Mouse (Mus musculus): ENCODE results near the gene Ccdc69. TPM values are rescaled to one million over a fixed set of nuclear protein-coding genes. Genes with fewer than 3 reads are reported as not detected.
"Not testable (repeated sequence)": the region's sequence is repeated elsewhere in the genome, so short reads cannot be mapped to it uniquely, and the experiment has no call there.

Gene Ccdc69
- polyA plus RNA-seq, 1 experiment from 2014 or later: 1.9 TPM

DNA sequence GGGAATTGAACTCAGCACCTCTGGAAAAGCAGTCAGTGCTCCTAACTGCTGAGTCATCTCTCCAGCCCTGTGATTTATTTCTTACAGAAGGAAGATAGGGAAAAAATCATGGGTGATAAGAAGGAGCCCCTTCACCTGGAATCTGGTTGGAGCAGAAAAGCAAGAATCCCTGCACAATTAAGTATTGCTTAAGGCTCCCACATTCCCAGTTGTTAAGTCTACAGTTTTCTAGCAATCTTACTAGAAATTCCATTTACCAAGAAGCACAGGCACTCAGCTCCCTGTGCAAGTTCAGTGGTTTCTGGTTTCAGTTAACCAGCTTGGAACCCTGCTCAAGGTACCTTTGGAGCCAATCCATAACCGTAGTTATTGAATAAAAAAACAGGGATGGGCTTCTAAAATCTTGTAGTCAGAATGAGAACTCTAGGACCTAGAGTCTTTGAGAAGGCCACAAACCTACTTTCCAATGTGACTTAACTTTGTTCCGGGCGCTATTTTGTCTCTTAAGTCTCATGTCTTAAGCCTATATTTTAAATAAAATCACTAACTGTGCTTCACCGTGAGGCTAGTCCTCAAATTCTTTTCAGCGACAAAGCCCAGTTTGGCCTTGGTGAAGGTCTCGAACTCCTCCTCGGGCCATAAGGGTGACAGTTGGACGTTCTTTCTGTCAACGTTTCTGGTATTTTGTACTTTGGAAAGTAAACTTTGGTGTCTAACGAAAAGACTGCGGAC is 19.0 kb upstream of the Ccdc69 start:
- Histone ChIP-seq H3K4me3 (ENCODE audit: low read depth, low read length) (peak overlapping the region; percentile 42), H3K27ac (ENCODE audit: low read depth) (peak overlapping the region; percentile 70), H3K36me3 (ENCODE audit: insufficient read depth) (no peaks in the 10 kb centered on the region), H3K4me2 (peak overlapping the region; percentile 71), H3K27me3 (ENCODE audit: insufficient read depth, low read length) (no peaks in the 10 kb centered on the region), H3K4me1 (ENCODE audit: insufficient read depth) (no peaks in the 10 kb centered on the region), H3K9me3 (ENCODE audit: low read depth, low read length) (no peaks in the 10 kb centered on the region), H3K9ac (peak overlapping the region; percentile 20; the same call in 1 of the 2 replicates)
- DNase-seq (peak; percentile 16), ATAC-seq (ENCODE audit: insufficient read depth) (no peak)
- no peak for TF ChIP-seq CTCF (IDR thresholded peaks at IDR 0.05; ENCODE audit: low read depth)
- 23% methylated on average over 11 of the region's 11 CpGs for whole genome bisulfite sequencing

DNA sequence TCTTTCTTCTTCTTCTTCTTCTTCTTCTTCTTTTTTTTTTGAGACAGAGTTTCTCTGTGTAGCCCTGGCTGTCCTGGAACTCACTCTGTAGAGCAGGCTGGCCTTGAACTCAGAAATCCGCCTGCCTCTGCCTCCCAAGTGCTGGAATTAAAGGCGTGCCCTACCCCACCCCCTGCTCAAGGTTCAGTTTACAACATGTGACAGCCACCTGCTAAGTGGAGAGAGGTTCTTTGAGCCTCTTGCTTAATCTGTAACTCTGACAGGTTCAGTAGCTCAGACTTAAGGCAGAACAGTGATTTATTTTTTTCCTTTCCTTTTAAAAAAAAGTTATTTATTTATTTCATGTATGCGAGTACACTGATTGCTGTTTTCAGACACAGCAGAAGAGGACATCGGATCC is 18.4 kb upstream of the Ccdc69 start:
- not testable (repeated sequence) for H3K27me3 ChIP-seq (ENCODE audit: insufficient read depth, low read length); DNase-seq; H3K4me1 ChIP-seq (ENCODE audit: insufficient read depth); H3K27ac ChIP-seq (ENCODE audit: low read depth); ATAC-seq (ENCODE audit: insufficient read depth); H3K36me3 ChIP-seq (ENCODE audit: insufficient read depth); H3K9me3 ChIP-seq (ENCODE audit: low read depth, low read length); H3K4me3 ChIP-seq (ENCODE audit: low read depth, low read length); H3K9ac ChIP-seq; H3K4me2 ChIP-seq
- WGBS: 76% methylated on average over 4 of the region's 4 CpGs

DNA sequence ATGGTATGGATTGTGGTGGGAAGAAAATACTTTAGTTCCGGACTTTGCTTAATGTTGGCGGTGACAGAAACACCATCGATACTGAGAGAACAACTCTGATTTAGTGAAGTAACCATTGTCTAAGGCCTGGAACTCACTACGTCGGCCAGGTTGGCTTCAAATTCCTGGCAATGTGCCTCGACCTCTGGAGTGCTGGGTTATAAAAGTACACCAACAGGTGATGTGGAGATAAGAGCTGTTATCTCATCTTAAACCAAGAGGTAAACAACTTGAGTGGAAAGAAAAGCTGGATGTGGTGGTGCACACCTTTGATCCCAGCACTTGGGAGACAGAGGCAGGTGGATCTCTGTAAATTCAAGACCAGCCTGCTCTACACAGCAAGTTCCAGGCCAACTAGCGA is 15.2 kb upstream of the Ccdc69 start:
- no peaks in the 10 kb centered on the region for H3K9me3 ChIP-seq (ENCODE audit: low read depth, low read length)
- no peaks in the 10 kb centered on the region for H3K27me3 ChIP-seq (ENCODE audit: insufficient read depth, low read length)
- no peak overlapping the region for H3K4me3 ChIP-seq (ENCODE audit: low read depth, low read length)
- H3K4me2 ChIP-seq: no peak overlapping the region
- WGBS: 66% methylated on average over 7 of the region's 7 CpGs
- no peak overlapping the region for H3K9ac ChIP-seq
- no peak for TF ChIP-seq CTCF (IDR thresholded peaks at IDR 0.05; ENCODE audit: low read depth)
- no peaks in the 10 kb centered on the region for H3K36me3 ChIP-seq (ENCODE audit: insufficient read depth)
- H3K4me1 ChIP-seq (ENCODE audit: insufficient read depth): no peaks in the 10 kb centered on the region
- no peak overlapping the region for H3K27ac ChIP-seq (ENCODE audit: low read depth)
- DNase-seq: no peak
- ATAC-seq (ENCODE audit: insufficient read depth): no peak

GRCm38 (mm10) chr11:55089892-55090291 is 12.0 kb upstream of the Ccdc69 start:
- Histone ChIP-seq H3K27ac (ENCODE audit: low read depth) (no peak overlapping the region), H3K4me3 (ENCODE audit: low read depth, low read length) (no peak overlapping the region), H3K9ac (no peak overlapping the region), H3K4me1 (ENCODE audit: insufficient read depth) (no peaks in the 10 kb centered on the region), H3K9me3 (ENCODE audit: low read depth, low read length) (no peaks in the 10 kb centered on the region), H3K27me3 (ENCODE audit: insufficient read depth, low read length) (no peaks in the 10 kb centered on the region), H3K36me3 (ENCODE audit: insufficient read depth) (no peaks in the 10 kb centered on the region), H3K4me2 (no peak overlapping the region)
- WGBS: 66% methylated on average over 2 of the region's 2 CpGs
- no peak for TF ChIP-seq CTCF (IDR thresholded peaks at IDR 0.05; ENCODE audit: low read depth)
- DNase-seq: no peak
- no peak for ATAC-seq (ENCODE audit: insufficient read depth)

DNA sequence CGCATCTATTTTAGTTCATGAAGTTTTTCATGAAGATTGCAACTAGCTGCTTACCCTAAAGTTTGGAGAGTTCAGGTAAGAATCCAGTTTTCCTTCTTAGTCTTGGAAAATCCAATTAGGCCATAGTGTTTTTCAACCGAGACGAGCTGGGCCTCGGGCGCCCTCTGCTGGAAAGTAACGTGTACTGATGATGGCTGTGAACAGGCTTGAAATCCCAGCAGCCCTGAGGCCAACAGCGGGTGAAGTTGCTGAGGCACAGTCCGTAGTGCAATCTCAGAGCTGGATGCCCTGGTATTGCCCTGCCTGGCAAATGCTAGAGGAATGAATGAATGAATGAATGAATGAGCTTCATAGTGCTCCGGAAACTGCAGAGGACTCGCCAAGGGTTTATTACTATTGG is 9.1 kb upstream of the Ccdc69 start:
- WGBS: 8% methylated on average over 10 of the region's 10 CpGs
- Histone ChIP-seq H3K4me3 (ENCODE audit: low read depth, low read length) (no peak overlapping the region), H3K27me3 (ENCODE audit: insufficient read depth, low read length) (no peaks in the 10 kb centered on the region), H3K36me3 (ENCODE audit: insufficient read depth) (no peaks in the 10 kb centered on the region), H3K9ac (no peak overlapping the region), H3K27ac (ENCODE audit: low read depth) (no peak overlapping the region), H3K9me3 (ENCODE audit: low read depth, low read length) (no peaks in the 10 kb centered on the region), H3K4me2 (no peak overlapping the region), H3K4me1 (ENCODE audit: insufficient read depth) (no peaks in the 10 kb centered on the region; the same call in 1 of the 2 replicates)
- no peak; the same call in 1 of the 2 replicates for ATAC-seq (ENCODE audit: insufficient read depth)
- peak; percentile 92 for DNase-seq
- TF ChIP-seq CTCF (IDR thresholded peaks at IDR 0.05; ENCODE audit: low read depth): peak; percentile 96

- no peaks in the 10 kb centered on the region; the same call in 1 of the 2 replicates for H3K4me1 ChIP-seq (ENCODE audit: insufficient read depth)
- WGBS: 36% methylated on average over 5 of the region's 5 CpGs
- H3K9ac ChIP-seq: no peak overlapping the region
- H3K9me3 ChIP-seq (ENCODE audit: low read depth, low read length): no peaks in the 10 kb centered on the region
- H3K27me3 ChIP-seq (ENCODE audit: insufficient read depth, low read length): no peaks in the 10 kb centered on the region
- H3K4me3 ChIP-seq (ENCODE audit: low read depth, low read length): no peak overlapping the region
- no peak for TF ChIP-seq CTCF (IDR thresholded peaks at IDR 0.05; ENCODE audit: low read depth)
- no peak overlapping the region for H3K4me2 ChIP-seq
- DNase-seq: no peak
- no peaks in the 10 kb centered on the region for H3K36me3 ChIP-seq (ENCODE audit: insufficient read depth)
- ATAC-seq (ENCODE audit: insufficient read depth): no peak
- peak overlapping the region; percentile 39; the same call in 1 of the 2 replicates for H3K27ac ChIP-seq (ENCODE audit: low read depth)
Measured at GRCm38 (mm10) chr11:55085396-55085795, 7.5 kb upstream of the Ccdc69 start.

GRCm38 (mm10) chr11:55084629-55085028 is 6.7 kb upstream of the Ccdc69 start:
- Histone ChIP-seq H3K4me1 (ENCODE audit: insufficient read depth) (no peaks in the 10 kb centered on the region; the same call in 1 of the 2 replicates), H3K27ac (ENCODE audit: low read depth) (peak overlapping the region; percentile 32; the same call in 1 of the 2 replicates), H3K4me2 (no peak overlapping the region), H3K9ac (no peak overlapping the region), H3K9me3 (ENCODE audit: low read depth, low read length) (no peaks in the 10 kb centered on the region), H3K36me3 (ENCODE audit: insufficient read depth) (no peaks in the 10 kb centered on the region), H3K27me3 (ENCODE audit: insufficient read depth, low read length) (no peaks in the 10 kb centered on the region), H3K4me3 (ENCODE audit: low read depth, low read length) (no peak overlapping the region)
- 70% methylated on average over 4 of the region's 4 CpGs for WGBS
- ATAC-seq (ENCODE audit: insufficient read depth): no peak
- DNase-seq: no peak
- no peak for TF ChIP-seq CTCF (IDR thresholded peaks at IDR 0.05; ENCODE audit: low read depth)

All from lung, embryonic 14.5 days (tissue).